Mouse (Mus musculus): ENCODE results near the gene Rnf38. TPM values are rescaled to one million over a fixed set of nuclear protein-coding genes. Genes with fewer than 3 reads are reported as not detected.

Gene Rnf38
- polyA plus RNA-seq, 1 experiment from 2014 or later: 40.6 TPM

GRCm38 (mm10) chr4:44163034-44163433 is 70.6 kb downstream of the Rnf38 start:
- ATAC-seq (replicated peaks): no peak
- Histone ChIP-seq H3K4me1 (peaks cover 54% of the 10 kb centered on the region), H3K27ac (no peak overlapping the region), H3K9ac (no peak overlapping the region; the same call in 1 of the 2 replicates), H3K4me3 (no peak overlapping the region), H3K4me2 (no peak overlapping the region), H3K36me3 (replicated peaks) (no peaks in the 10 kb centered on the region), H3K9me3 (no peaks in the 10 kb centered on the region), H3K27me3 (replicated peaks) (no peaks in the 10 kb centered on the region)
- WGBS: 90% methylated on average over 2 of the region's 2 CpGs

DNA sequence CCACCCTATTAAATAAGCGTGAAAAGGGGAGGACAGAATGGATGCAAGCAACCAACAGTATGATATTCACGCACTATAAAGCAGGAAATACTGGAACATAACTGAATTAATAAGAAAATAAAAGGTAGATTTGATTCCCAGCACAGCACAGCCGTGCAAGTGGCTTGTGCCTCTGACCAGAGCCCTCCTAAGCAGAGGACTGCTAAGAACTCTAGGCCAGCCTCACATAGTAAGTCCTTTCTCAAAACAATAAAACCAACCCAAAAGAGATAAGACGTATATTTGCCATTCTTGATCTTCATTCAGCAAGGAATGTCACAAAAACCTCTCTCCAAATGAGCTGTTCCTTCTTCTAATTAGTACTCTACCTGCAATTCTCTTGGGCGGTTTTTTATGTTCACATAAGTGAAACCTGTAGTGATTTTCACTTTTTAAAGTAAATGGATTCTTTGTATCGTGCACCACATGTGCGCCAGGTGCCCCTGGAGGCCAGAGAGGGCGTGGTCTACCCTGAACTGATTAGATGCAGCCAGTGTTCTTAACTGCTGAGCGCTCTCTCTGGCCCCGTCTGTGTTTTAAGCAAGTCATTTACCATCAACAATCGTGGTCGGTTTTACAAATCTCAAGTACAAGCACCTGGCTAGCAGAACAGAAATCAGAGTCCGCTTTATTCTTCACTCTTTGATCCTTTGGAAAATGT is 72.4 kb downstream of the Rnf38 start:
- H3K4me2 ChIP-seq: no peak overlapping the region
- H3K27ac ChIP-seq: no peak overlapping the region
- peaks cover 53% of the 10 kb centered on the region for H3K4me1 ChIP-seq
- H3K27me3 ChIP-seq (replicated peaks): no peaks in the 10 kb centered on the region
- no peaks in the 10 kb centered on the region for H3K9me3 ChIP-seq
- no peak overlapping the region for H3K4me3 ChIP-seq
- no peak overlapping the region for H3K9ac ChIP-seq
- no peaks in the 10 kb centered on the region for H3K36me3 ChIP-seq (replicated peaks)
- 56% methylated on average over 13 of the region's 13 CpGs for WGBS
- ATAC-seq (replicated peaks): no peak

GRCm38 (mm10) chr4:44159839-44160238 is 73.8 kb downstream of the Rnf38 start:
- Histone ChIP-seq H3K36me3 (replicated peaks) (no peaks in the 10 kb centered on the region), H3K4me1 (peaks cover 42% of the 10 kb centered on the region), H3K27me3 (replicated peaks) (no peaks in the 10 kb centered on the region), H3K9ac (no peak overlapping the region), H3K4me2 (no peak overlapping the region), H3K9me3 (no peaks in the 10 kb centered on the region), H3K4me3 (no peak overlapping the region), H3K27ac (no peak overlapping the region)
- 85% methylated on average over 8 of the region's 8 CpGs for WGBS
- ATAC-seq (replicated peaks): no peak

DNA sequence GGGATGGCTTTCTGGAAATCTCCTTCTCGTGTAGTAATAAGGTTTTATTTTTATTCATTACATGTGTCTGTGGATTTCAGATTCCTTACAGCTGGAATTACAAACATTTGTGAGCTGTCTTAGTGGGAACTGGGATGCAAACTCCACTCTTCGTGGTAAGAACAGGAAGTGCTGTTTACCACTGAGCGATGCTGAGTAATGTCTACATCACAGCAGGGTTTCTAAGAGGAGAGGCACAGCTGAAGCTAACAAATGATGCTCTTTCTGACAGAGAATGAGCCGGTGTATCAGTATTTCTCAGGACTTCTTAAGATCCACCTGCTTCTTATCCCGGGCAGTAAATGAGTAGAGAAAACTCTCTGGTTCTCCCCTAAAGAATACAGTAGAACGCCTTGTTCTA is 77.1 kb downstream of the Rnf38 start:
- H3K9me3 ChIP-seq: no peaks in the 10 kb centered on the region
- no peaks in the 10 kb centered on the region for H3K36me3 ChIP-seq (replicated peaks)
- 74% methylated on average over 6 of the region's 6 CpGs for WGBS
- no peak overlapping the region for H3K9ac ChIP-seq
- peaks cover 11% of the 10 kb centered on the region for H3K4me1 ChIP-seq
- no peak overlapping the region for H3K27ac ChIP-seq
- ATAC-seq (replicated peaks): no peak
- H3K4me3 ChIP-seq: no peak overlapping the region
- H3K27me3 ChIP-seq (replicated peaks): no peaks in the 10 kb centered on the region
- no peak overlapping the region for H3K4me2 ChIP-seq

GRCm38 (mm10) chr4:44154884-44155283 is 78.7 kb downstream of the Rnf38 start:
- H3K36me3 ChIP-seq (replicated peaks): no peaks in the 10 kb centered on the region; the same call in 1 of the 2 replicates
- WGBS: 90% methylated on average over 4 of the region's 4 CpGs
- no peaks in the 10 kb centered on the region for H3K27me3 ChIP-seq (replicated peaks)
- H3K9me3 ChIP-seq: no peaks in the 10 kb centered on the region
- no peak overlapping the region for H3K9ac ChIP-seq
- H3K4me2 ChIP-seq: no peak overlapping the region
- H3K27ac ChIP-seq: no peak overlapping the region
- H3K4me3 ChIP-seq: no peak overlapping the region
- H3K4me1 ChIP-seq: 0 out of 2 replicates have a peak, but pooled peaks cover 3% of the 10 kb centered on the region
- ATAC-seq (replicated peaks): no peak

DNA sequence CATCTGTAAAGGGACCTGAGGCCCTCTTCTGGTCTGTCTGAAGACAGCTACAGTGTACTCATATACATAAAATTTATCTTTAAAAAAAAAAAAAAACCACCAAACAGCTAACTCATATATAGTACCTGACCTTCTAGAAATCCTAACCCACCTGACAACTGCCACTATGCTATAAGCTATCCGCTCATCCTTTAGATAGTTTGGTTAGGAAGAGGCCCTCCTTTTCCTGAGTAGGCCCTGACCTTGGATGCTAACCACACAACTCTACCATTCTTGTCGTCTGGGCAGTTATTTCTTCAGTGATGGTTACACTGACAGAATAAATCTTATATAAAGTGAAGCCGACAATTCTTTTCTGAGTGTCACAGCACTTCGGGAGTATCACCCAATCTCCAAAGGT is 80.7 kb downstream of the Rnf38 start:
- Histone ChIP-seq H3K9me3 (no peaks in the 10 kb centered on the region), H3K27ac (no peak overlapping the region), H3K9ac (no peak overlapping the region), H3K36me3 (replicated peaks) (peaks cover 8% of the 10 kb centered on the region; the same call in 1 of the 2 replicates), H3K27me3 (replicated peaks) (no peaks in the 10 kb centered on the region), H3K4me1 (0 out of 2 replicates have a peak, but pooled peaks cover 3% of the 10 kb centered on the region), H3K4me2 (no peak overlapping the region), H3K4me3 (no peak overlapping the region)
- no peak for ATAC-seq (replicated peaks)
- 92% methylated on average over 4 of the region's 4 CpGs for WGBS

DNA sequence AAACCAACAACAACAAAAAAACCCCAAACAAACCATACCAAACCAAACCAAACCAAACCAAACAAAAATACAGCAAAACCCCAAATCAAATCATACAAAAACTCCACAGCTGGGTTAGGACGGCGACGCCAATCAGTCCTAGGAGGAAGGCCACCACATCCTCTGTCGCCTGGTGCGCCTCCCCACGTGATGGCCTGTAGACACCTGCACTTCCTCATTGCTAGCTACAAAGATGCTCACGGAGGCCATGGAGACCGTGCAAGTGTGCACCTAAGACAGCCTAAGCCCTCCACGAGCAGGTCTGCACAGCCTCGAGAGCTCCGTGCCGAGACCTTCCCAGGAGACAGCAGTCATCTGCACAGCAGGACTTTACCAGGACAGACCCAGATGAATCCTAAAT is 106.8 kb downstream of the Rnf38 start:
- no peak overlapping the region for H3K4me2 ChIP-seq
- H3K27me3 ChIP-seq (replicated peaks): no peaks in the 10 kb centered on the region
- no peak overlapping the region for H3K27ac ChIP-seq
- WGBS: 95% methylated on average over 12 of the region's 12 CpGs
- ATAC-seq (replicated peaks): no peak
- H3K4me1 ChIP-seq: no peaks in the 10 kb centered on the region
- no peak overlapping the region for H3K4me3 ChIP-seq
- no peaks in the 10 kb centered on the region for H3K9me3 ChIP-seq
- H3K9ac ChIP-seq: no peak overlapping the region
- peaks cover 47% of the 10 kb centered on the region for H3K36me3 ChIP-seq (replicated peaks)

- no peak for ATAC-seq (replicated peaks)
- no peak overlapping the region for H3K9ac ChIP-seq
- WGBS: 49% methylated on average over 9 of the region's 9 CpGs
Measured at GRCm38 (mm10) chr4:44119410-44120201, 114.0 kb downstream of the Rnf38 start.

GRCm38 (mm10) chr4:44115046-44115445 is 118.5 kb downstream of the Rnf38 start:
- Histone ChIP-seq H3K27ac (no peak overlapping the region), H3K4me3 (no peak overlapping the region), H3K4me1 (no peaks in the 10 kb centered on the region), H3K4me2 (no peak overlapping the region), H3K9ac (no peak overlapping the region), H3K9me3 (no peaks in the 10 kb centered on the region), H3K36me3 (replicated peaks) (no peaks in the 10 kb centered on the region), H3K27me3 (replicated peaks) (no peaks in the 10 kb centered on the region)
- no peak for ATAC-seq (replicated peaks)
- WGBS: 86% methylated on average over 13 of the region's 13 CpGs

More at GRCm38 (mm10) chr4:44119410-44120201, 114.0 kb downstream of the Rnf38 start:
- Histone ChIP-seq H3K4me2 (no peak overlapping the region), H3K36me3 (replicated peaks) (no peaks in the 10 kb centered on the region; the same call in 1 of the 2 replicates), H3K27ac (no peak overlapping the region), H3K9me3 (no peaks in the 10 kb centered on the region), H3K4me3 (no peak overlapping the region), H3K4me1 (no peaks in the 10 kb centered on the region), H3K27me3 (replicated peaks) (no peaks in the 10 kb centered on the region)

- no peak for ATAC-seq (replicated peaks)
- no peak overlapping the region; the same call in 1 of the 2 replicates for H3K4me2 ChIP-seq
Measured at GRCm38 (mm10) chr4:44113393-44114138, 120.0 kb downstream of the Rnf38 start.

DNA sequence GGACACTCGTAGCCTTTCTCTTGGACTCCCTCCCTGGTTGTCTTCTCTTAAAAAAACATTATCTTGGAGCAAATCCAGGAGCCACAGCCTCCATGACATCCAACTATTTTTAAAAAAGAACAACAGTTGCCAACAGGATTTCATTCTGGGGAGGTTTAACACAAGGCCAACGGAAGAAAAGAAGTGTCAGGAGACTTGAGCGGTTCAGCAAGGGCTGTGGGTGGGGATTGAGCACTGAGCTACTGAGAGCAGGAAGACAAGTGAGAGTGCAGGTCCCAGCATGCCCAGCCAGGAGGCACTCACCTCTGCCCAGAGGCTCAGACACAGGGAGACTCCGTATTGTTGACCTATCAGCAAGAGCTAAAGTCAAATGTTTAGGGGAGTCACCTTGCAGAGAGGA is 120.8 kb downstream of the Rnf38 start:
- H3K27ac ChIP-seq: no peak overlapping the region
- no peak for ATAC-seq (replicated peaks)
- H3K36me3 ChIP-seq (replicated peaks): no peaks in the 10 kb centered on the region
- H3K4me1 ChIP-seq: no peaks in the 10 kb centered on the region
- no peak overlapping the region for H3K4me3 ChIP-seq
- no peak overlapping the region for H3K9ac ChIP-seq
- WGBS: 26% methylated on average over 4 of the region's 4 CpGs
- H3K4me2 ChIP-seq: no peak overlapping the region
- H3K9me3 ChIP-seq: no peaks in the 10 kb centered on the region
- H3K27me3 ChIP-seq (replicated peaks): no peaks in the 10 kb centered on the region

More at GRCm38 (mm10) chr4:44113393-44114138, 120.0 kb downstream of the Rnf38 start:
- Histone ChIP-seq H3K9me3 (no peaks in the 10 kb centered on the region), H3K4me3 (no peak overlapping the region), H3K27me3 (replicated peaks) (no peaks in the 10 kb centered on the region), H3K36me3 (replicated peaks) (no peaks in the 10 kb centered on the region), H3K27ac (no peak overlapping the region), H3K4me1 (no peaks in the 10 kb centered on the region), H3K9ac (no peak overlapping the region)
- WGBS: 41% methylated on average over 16 of the region's 16 CpGs

DNA sequence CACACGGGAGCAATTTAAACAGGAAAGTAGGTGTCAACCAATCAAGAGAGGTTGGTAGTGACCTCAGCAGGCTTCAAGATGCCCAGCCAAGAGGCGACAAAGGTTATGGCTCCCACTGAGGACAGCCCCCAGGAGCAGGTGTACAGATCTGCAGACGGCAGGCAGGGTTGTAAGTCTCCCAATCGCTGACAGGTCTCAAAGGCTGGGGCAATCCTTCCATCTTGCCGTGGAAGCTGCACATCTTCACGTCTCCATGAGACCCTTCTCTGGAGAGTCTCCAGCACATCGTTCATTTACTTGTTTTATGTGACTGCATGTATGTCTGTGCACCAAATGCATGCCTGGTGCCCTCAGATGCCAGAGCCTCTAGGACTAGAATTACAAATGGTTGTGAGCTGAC is 122.8 kb downstream of the Rnf38 start:
- Histone ChIP-seq H3K27ac (no peak overlapping the region), H3K9me3 (no peaks in the 10 kb centered on the region), H3K36me3 (replicated peaks) (no peaks in the 10 kb centered on the region), H3K4me1 (peaks cover 5% of the 10 kb centered on the region; the same call in 1 of the 2 replicates), H3K9ac (no peak overlapping the region), H3K4me3 (no peak overlapping the region), H3K27me3 (replicated peaks) (no peaks in the 10 kb centered on the region), H3K4me2 (no peak overlapping the region)
- ATAC-seq (replicated peaks): no peak
- 87% methylated on average over 7 of the region's 7 CpGs for WGBS
